Mouse (Mus musculus) erythroblast, embryonic 14.5 days (primary cell): Measurements from ENCODE around the gene Arhgap44. TPM values are rescaled to one million over a fixed set of nuclear protein-coding genes. Genes with fewer than 3 reads are reported as not detected.

Experiments
- H3K27me3 ChIP-seq: 2 replicates; pipeline ENCODE4 v1.6.1; 2012; ENCODE audit warnings: inconsistent platforms; ENCODE audit not compliant: control insufficient read depth
- H3K36me3 ChIP-seq: 2 replicates; pipeline ENCODE4 v1.6.1; 2012; ENCODE audit warnings: mild to moderate bottlenecking, inconsistent platforms; ENCODE audit not compliant: control insufficient read depth
- H3K4me1 ChIP-seq: 2 replicates; pipeline ENCODE4 v1.6.1; 2012; ENCODE audit warnings: inconsistent platforms; ENCODE audit not compliant: control insufficient read depth
- H3K4me3 ChIP-seq: replicated peaks from 2 replicates; pipeline ENCODE3; 2012; ENCODE audit warnings: moderate library complexity, mild to moderate bottlenecking, inconsistent platforms
- H3K9me3 ChIP-seq: 2 replicates; pipeline ENCODE4 v1.6.1; 2012; ENCODE audit warnings: low read length, inconsistent platforms, mixed read lengths; ENCODE audit not compliant: control insufficient read depth
- GATA1 ChIP-seq: IDR thresholded peaks from 2 replicates; pipeline ENCODE4 v1.6.1; 2012; ENCODE audit warnings: low read length, inconsistent platforms, mixed read lengths
- TAL1 ChIP-seq: IDR thresholded peaks from 3 replicates; pipeline ENCODE4 v1.6.1; 2012; ENCODE audit warnings: low read length, inconsistent platforms, mixed read lengths
- polyA plus RNA-seq: library from polyadenylated mRNA; stranded (reverse); fragments of >175 nt; gene quantifications from 2 replicates; pipeline ENCODE4 v1.2.3, GENCODE M21; 2012

The Arhgap44 gene
- polyA plus RNA-seq, 1 experiment = not detected

GRCm38 (mm10) chr11:64972418-64972817, 190.3 kb downstream of the Arhgap44 start:
- Histone ChIP-seq H3K9me3 (no peaks in the 10 kb centered on the region), H3K4me1 (peaks cover 19% of the 10 kb centered on the region), H3K36me3 (no peaks in the 10 kb centered on the region), H3K4me3 (no peak overlapping the region), H3K27me3 (peaks cover 56% of the 10 kb centered on the region)
- no peak for TF ChIP-seq TAL1
- TF ChIP-seq GATA1 = no peak

- no peak for TF ChIP-seq TAL1
- TF ChIP-seq GATA1 = no peak
- Histone ChIP-seq H3K9me3 (no peaks in the 10 kb centered on the region), H3K36me3 (no peaks in the 10 kb centered on the region), H3K4me3 (no peak overlapping the region), H3K27me3 (peaks cover 65% of the 10 kb centered on the region), H3K4me1 (peaks cover 19% of the 10 kb centered on the region)
Measured at GRCm38 (mm10) chr11:64971471-64971988, 191.2 kb downstream of the Arhgap44 start.

- Histone ChIP-seq H3K27me3 (peaks cover 47% of the 10 kb centered on the region), H3K9me3 (no peaks in the 10 kb centered on the region), H3K36me3 (no peaks in the 10 kb centered on the region), H3K4me3 (no peak overlapping the region), H3K4me1 (peaks cover 28% of the 10 kb centered on the region)
- TF ChIP-seq TAL1 = no peak
- no peak for TF ChIP-seq GATA1
Measured at GRCm38 (mm10) chr11:64968939-64969342, 193.8 kb downstream of the Arhgap44 start.

- TF ChIP-seq GATA1 = no peak
- TF ChIP-seq TAL1 = no peak
- Histone ChIP-seq H3K9me3 (no peaks in the 10 kb centered on the region), H3K27me3 (peaks cover 43% of the 10 kb centered on the region), H3K4me1 (peaks cover 32% of the 10 kb centered on the region), H3K36me3 (no peaks in the 10 kb centered on the region), H3K4me3 (no peak overlapping the region)
Measured at GRCm38 (mm10) chr11:64968507-64968906, 194.3 kb downstream of the Arhgap44 start.

GRCm38 (mm10) chr11:64962629-64963028, 200.1 kb downstream of the Arhgap44 start:
- 0 out of 3 replicates have a peak, but pooled peaks have one; percentile 36 for TF ChIP-seq TAL1
- peak; percentile 33; the same call in 1 of the 2 replicates for TF ChIP-seq GATA1

GRCm38 (mm10) chr11:64956962-64957729, 205.6 kb downstream of the Arhgap44 start:
- Histone ChIP-seq H3K9me3 (no peaks in the 10 kb centered on the region; the same call in 1 of the 2 replicates), H3K4me3 (no peak overlapping the region), H3K27me3 (peaks cover 60% of the 10 kb centered on the region), H3K36me3 (no peaks in the 10 kb centered on the region), H3K4me1 (peaks cover 26% of the 10 kb centered on the region)
- TF ChIP-seq TAL1 = no peak

More at GRCm38 (mm10) chr11:64962629-64963028, 200.1 kb downstream of the Arhgap44 start:
- no peak overlapping the region for H3K4me3 ChIP-seq
- H3K27me3 ChIP-seq = peaks cover 47% of the 10 kb centered on the region
- H3K36me3 ChIP-seq = no peaks in the 10 kb centered on the region
- H3K4me1 ChIP-seq = peaks cover 37% of the 10 kb centered on the region
- H3K9me3 ChIP-seq = no peaks in the 10 kb centered on the region; the same call in 1 of the 2 replicates

Other genes with a start within 250 kb of the Arhgap44 start
- gene Elac2, start 183.9 kb downstream of the Arhgap44 start, polyA plus RNA-seq = 2.1 and 2.2 TPM in 2 replicates
- gene 1700086D15Rik, start 3.1 kb downstream of the Arhgap44 start, polyA plus RNA-seq = not detected in 2 replicates
- not detected in 2 replicates for gene Myocd, start 107.0 kb upstream of the Arhgap44 start, polyA plus RNA-seq